Mouse (Mus musculus): ENCODE data around the gene Ms4a10. TPM values are rescaled to one million over a fixed set of nuclear protein-coding genes. Genes with fewer than 3 reads are reported as not detected.

The Ms4a10 gene
- polyA plus RNA-seq, 1 experiment from 2014 or later: 0.22 TPM

GRCm38 (mm10) chr19:10940097-10940800 lies 34.2 kb downstream of the Ms4a10 start:
- Histone ChIP-seq H3K4me2 (ENCODE audit: low read length) (peak overlapping the region; percentile 60), H3K36me3 (ENCODE audit: insufficient read depth, low read length) (peaks cover 33% of the 10 kb centered on the region), H3K4me1 (replicated peaks; ENCODE audit: insufficient read depth, low read length) (peaks cover 13% of the 10 kb centered on the region), H3K4me3 (replicated peaks; ENCODE audit: low read depth, low read length) (peak overlapping the region; percentile 23), H3K27me3 (ENCODE audit: insufficient read depth, low read length) (no peaks in the 10 kb centered on the region), H3K9ac (ENCODE audit: low read depth, low read length) (peak overlapping the region; percentile 44; the same call in 1 of the 2 replicates), H3K27ac (no peak overlapping the region), H3K9me3 (replicated peaks; ENCODE audit: low read length) (no peaks in the 10 kb centered on the region)
- peak; percentile 77 for DNase-seq (ENCODE audit: low spot score)
- TF ChIP-seq CTCF (IDR thresholded peaks at IDR 0.05; ENCODE audit: low read depth): peak; percentile 82
- peak; percentile 88 for ATAC-seq (replicated peaks; ENCODE audit: low FRiP score, low read depth)
- 18% methylated on average over 37 of the region's 37 CpGs for WGBS

GRCm38 (mm10) chr19:10938771-10939170 lies 35.7 kb downstream of the Ms4a10 start:
- ATAC-seq (replicated peaks; ENCODE audit: low FRiP score, low read depth): no peak
- H3K4me1 ChIP-seq (replicated peaks; ENCODE audit: insufficient read depth, low read length): peaks cover 13% of the 10 kb centered on the region
- no peak for TF ChIP-seq CTCF (IDR thresholded peaks at IDR 0.05; ENCODE audit: low read depth)
- H3K27ac ChIP-seq: no peak overlapping the region
- H3K27me3 ChIP-seq (ENCODE audit: insufficient read depth, low read length): no peaks in the 10 kb centered on the region
- 74% methylated on average over 3 of the region's 3 CpGs for WGBS
- peaks cover 20% of the 10 kb centered on the region; the same call in 1 of the 2 replicates for H3K36me3 ChIP-seq (ENCODE audit: insufficient read depth, low read length)
- H3K9me3 ChIP-seq (replicated peaks; ENCODE audit: low read length): no peaks in the 10 kb centered on the region
- H3K4me3 ChIP-seq (replicated peaks; ENCODE audit: low read depth, low read length): no peak overlapping the region
- no peak overlapping the region for H3K9ac ChIP-seq (ENCODE audit: low read depth, low read length)
- no peak overlapping the region for H3K4me2 ChIP-seq (ENCODE audit: low read length)
- no peak for DNase-seq (ENCODE audit: low spot score)

- no peak for DNase-seq (ENCODE audit: low spot score)
- no peak for ATAC-seq (replicated peaks; ENCODE audit: low FRiP score, low read depth)
- TF ChIP-seq CTCF (IDR thresholded peaks at IDR 0.05; ENCODE audit: low read depth): no peak
- no peaks in the 10 kb centered on the region for H3K9me3 ChIP-seq (replicated peaks; ENCODE audit: low read length)
- H3K9ac ChIP-seq (ENCODE audit: low read depth, low read length): no peak within 1 kb of the TSS
- WGBS: 50% methylated on average over 5 of the region's 5 CpGs
- peaks cover 13% of the 10 kb centered on the region for H3K4me1 ChIP-seq (replicated peaks; ENCODE audit: insufficient read depth, low read length)
- H3K27ac ChIP-seq: no peak within 1 kb of the TSS
- no peak within 1 kb of the TSS for H3K4me3 ChIP-seq (replicated peaks; ENCODE audit: low read depth, low read length)
- H3K36me3 ChIP-seq (ENCODE audit: insufficient read depth, low read length): 0 out of 2 replicates have a peak, but pooled peaks cover 4% of the 10 kb centered on the region
- no peak within 1 kb of the TSS for H3K4me2 ChIP-seq (ENCODE audit: low read length)
- H3K27me3 ChIP-seq (ENCODE audit: insufficient read depth, low read length): no peaks in the 10 kb centered on the region
These were observed 37.3 kb downstream of the Ms4a10 start, which contains the start of gene Ptgdr2 for GRCm38 (mm10) chr19:10937110-10937563. Gene Ptgdr2, plus strand, starts transcription at chr19:10937160.

- H3K36me3 ChIP-seq (ENCODE audit: insufficient read depth, low read length): no peaks in the 10 kb centered on the region
- H3K27ac ChIP-seq: no peak overlapping the region
- H3K9ac ChIP-seq (ENCODE audit: low read depth, low read length): no peak overlapping the region
- WGBS: 87% methylated on average over 5 of the region's 5 CpGs
- no peaks in the 10 kb centered on the region for H3K9me3 ChIP-seq (replicated peaks; ENCODE audit: low read length)
- ATAC-seq (replicated peaks; ENCODE audit: low FRiP score, low read depth) (no peak), DNase-seq (ENCODE audit: low spot score) (no peak)
- no peak overlapping the region for H3K4me2 ChIP-seq (ENCODE audit: low read length)
- H3K4me1 ChIP-seq (replicated peaks; ENCODE audit: insufficient read depth, low read length): peaks cover 10% of the 10 kb centered on the region
- TF ChIP-seq CTCF (IDR thresholded peaks at IDR 0.05; ENCODE audit: low read depth): peak; percentile 27; the same call in 1 of the 2 replicates
- H3K27me3 ChIP-seq (ENCODE audit: insufficient read depth, low read length): no peaks in the 10 kb centered on the region
- no peak overlapping the region for H3K4me3 ChIP-seq (replicated peaks; ENCODE audit: low read depth, low read length)
These were observed 38.4 kb downstream of the Ms4a10 start for GRCm38 (mm10) chr19:10936077-10936476.

- no peak overlapping the region for H3K9ac ChIP-seq (ENCODE audit: low read depth, low read length)
- H3K36me3 ChIP-seq (ENCODE audit: insufficient read depth, low read length): no peaks in the 10 kb centered on the region
- H3K27ac ChIP-seq: no peak overlapping the region
- WGBS: 55% methylated on average over 5 of the region's 5 CpGs
- no peak overlapping the region for H3K4me3 ChIP-seq (replicated peaks; ENCODE audit: low read depth, low read length)
- H3K4me2 ChIP-seq (ENCODE audit: low read length): no peak overlapping the region
- H3K9me3 ChIP-seq (replicated peaks; ENCODE audit: low read length): no peaks in the 10 kb centered on the region
- no peaks in the 10 kb centered on the region for H3K27me3 ChIP-seq (ENCODE audit: insufficient read depth, low read length)
- ATAC-seq (replicated peaks; ENCODE audit: low FRiP score, low read depth): no peak
- H3K4me1 ChIP-seq (replicated peaks; ENCODE audit: insufficient read depth, low read length): no peaks in the 10 kb centered on the region
- TF ChIP-seq CTCF (IDR thresholded peaks at IDR 0.05; ENCODE audit: low read depth): no peak
- DNase-seq (ENCODE audit: low spot score): no peak
These were observed 39.4 kb downstream of the Ms4a10 start for GRCm38 (mm10) chr19:10935029-10935428.

GRCm38 (mm10) chr19:10930641-10931040 lies 43.8 kb downstream of the Ms4a10 start:
- no peak for DNase-seq (ENCODE audit: low spot score)
- Histone ChIP-seq H3K9ac (ENCODE audit: low read depth, low read length) (no peak overlapping the region), H3K36me3 (ENCODE audit: insufficient read depth, low read length) (no peaks in the 10 kb centered on the region), H3K27me3 (ENCODE audit: insufficient read depth, low read length) (no peaks in the 10 kb centered on the region), H3K27ac (no peak overlapping the region), H3K9me3 (replicated peaks; ENCODE audit: low read length) (no peaks in the 10 kb centered on the region), H3K4me1 (replicated peaks; ENCODE audit: insufficient read depth, low read length) (no peaks in the 10 kb centered on the region), H3K4me3 (replicated peaks; ENCODE audit: low read depth, low read length) (no peak overlapping the region), H3K4me2 (ENCODE audit: low read length) (no peak overlapping the region)
- ATAC-seq (replicated peaks; ENCODE audit: low FRiP score, low read depth): no peak
- TF ChIP-seq CTCF (IDR thresholded peaks at IDR 0.05; ENCODE audit: low read depth): no peak
- 84% methylated on average over 2 of the region's 2 CpGs for WGBS

Data from kidney, postnatal 0 days (tissue).